Mouse (Mus musculus): ENCODE measurements around the gene Themis2. TPM values are rescaled to one million over a fixed set of nuclear protein-coding genes. Genes with fewer than 3 reads are reported as not detected.

The Themis2 gene
- polyA plus RNA-seq, 1 experiment: 0.05 TPM

DNA sequence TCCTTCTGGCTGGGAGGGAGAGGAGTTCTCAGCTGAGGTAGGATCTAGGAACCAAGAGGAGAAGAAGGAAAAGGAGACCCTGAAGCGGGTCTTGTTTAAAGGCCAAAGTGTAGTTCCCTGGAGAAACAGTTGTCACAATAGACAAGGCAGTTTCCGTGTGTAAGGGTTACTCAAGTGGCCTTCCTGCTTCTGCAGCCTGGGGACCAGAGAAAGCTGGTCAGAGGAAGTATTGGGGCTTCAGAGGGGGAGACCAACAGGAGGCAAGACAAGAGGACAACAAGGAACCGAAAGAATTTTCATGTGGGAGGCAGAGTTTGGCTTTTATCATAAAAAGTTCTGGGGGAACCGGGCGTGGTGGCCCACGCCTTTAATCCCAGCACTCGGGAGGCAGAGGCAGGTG is 20.2 kb upstream of the Themis2 start:
- no peak for TF ChIP-seq GATA1 (IDR thresholded peaks at IDR 0.05; ENCODE audit: low read length)
- TF ChIP-seq TAL1 (IDR thresholded peaks at IDR 0.05; ENCODE audit: low read length): no peak
- no peaks in the 10 kb centered on the region for H3K36me3 ChIP-seq (ENCODE audit: control insufficient read depth)
- no peaks in the 10 kb centered on the region for H3K27me3 ChIP-seq (ENCODE audit: control insufficient read depth)
- no peak overlapping the region for H3K4me3 ChIP-seq (replicated peaks)
- H3K4me1 ChIP-seq (ENCODE audit: control insufficient read depth): no peaks in the 10 kb centered on the region; the same call in 1 of the 2 replicates
- H3K9me3 ChIP-seq (ENCODE audit: control insufficient read depth, low read length): no peaks in the 10 kb centered on the region; the same call in 1 of the 2 replicates

DNA sequence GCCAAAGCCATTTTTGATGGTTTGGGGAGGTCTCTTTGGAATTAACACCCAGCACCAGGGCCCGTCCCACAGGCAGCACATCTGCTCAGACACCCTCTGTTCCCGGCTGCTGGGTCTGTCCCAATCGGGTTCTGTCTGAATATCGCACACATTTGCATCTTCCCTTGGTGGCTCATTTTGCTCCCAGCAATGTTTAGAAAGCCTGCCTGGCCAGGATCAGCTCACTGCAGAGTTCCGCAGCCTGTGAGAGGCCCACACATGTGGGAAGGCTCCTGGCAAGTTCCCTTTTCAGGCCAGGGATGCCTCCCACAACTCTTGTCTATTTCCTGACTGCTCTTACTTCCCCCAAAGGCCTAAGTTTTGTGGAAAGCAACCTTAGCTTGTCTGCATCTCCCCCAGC is 13.4 kb upstream of the Themis2 start:
- Histone ChIP-seq H3K4me1 (ENCODE audit: control insufficient read depth) (no peaks in the 10 kb centered on the region; the same call in 1 of the 2 replicates), H3K4me3 (replicated peaks) (no peak overlapping the region), H3K36me3 (ENCODE audit: control insufficient read depth) (no peaks in the 10 kb centered on the region), H3K27me3 (ENCODE audit: control insufficient read depth) (no peaks in the 10 kb centered on the region), H3K9me3 (ENCODE audit: control insufficient read depth, low read length) (no peaks in the 10 kb centered on the region)
- TF ChIP-seq TAL1 (IDR thresholded peaks at IDR 0.05; ENCODE audit: low read length): no peak
- no peak for TF ChIP-seq GATA1 (IDR thresholded peaks at IDR 0.05; ENCODE audit: low read length)

DNA sequence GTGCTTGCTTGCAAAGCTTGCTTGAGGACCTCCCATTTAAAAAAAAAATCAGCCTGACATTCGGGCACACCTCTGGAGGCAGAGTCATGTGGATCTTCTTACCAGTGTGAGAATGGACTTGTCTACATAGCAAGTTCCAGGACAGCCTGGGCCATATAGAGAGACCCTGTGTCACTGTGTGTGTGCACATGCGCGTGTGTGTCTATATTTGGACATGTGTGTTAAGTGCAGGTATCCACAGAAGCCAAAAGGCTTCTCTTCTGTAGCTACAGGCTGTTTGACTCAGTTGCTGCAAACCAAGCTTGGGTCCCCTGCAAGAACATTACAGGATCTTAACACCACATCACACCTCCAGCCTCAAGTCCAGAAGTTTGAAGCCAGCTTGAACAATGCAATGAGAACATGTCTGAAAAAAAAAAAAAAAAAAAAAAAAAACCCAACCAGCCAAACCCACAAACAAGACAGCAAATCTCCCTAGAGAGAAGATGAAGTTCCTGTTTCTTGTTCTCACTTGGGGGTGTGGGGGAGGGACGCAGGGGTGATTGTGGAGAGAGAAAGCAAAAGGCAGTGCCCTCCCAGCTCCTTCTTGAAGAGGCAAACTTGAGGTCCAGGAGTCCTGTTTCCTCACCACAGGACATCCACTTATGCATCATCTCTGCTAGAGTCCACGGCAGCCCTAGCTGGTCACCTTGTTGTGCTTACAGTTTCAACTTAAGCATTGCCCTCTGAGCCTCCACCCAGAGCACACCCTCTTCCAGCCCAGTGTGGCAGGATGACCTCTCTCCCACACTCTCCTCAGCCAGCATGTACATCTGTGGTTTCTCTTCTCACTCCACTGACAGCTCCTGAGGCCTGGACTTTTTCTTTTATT is 11.8 kb upstream of the Themis2 start:
- Histone ChIP-seq H3K4me3 (replicated peaks) (no peak overlapping the region), H3K36me3 (ENCODE audit: control insufficient read depth) (no peaks in the 10 kb centered on the region)
- TF ChIP-seq GATA1 (IDR thresholded peaks at IDR 0.05; ENCODE audit: low read length) (no peak), TAL1 (IDR thresholded peaks at IDR 0.05; ENCODE audit: low read length) (no peak)

DNA sequence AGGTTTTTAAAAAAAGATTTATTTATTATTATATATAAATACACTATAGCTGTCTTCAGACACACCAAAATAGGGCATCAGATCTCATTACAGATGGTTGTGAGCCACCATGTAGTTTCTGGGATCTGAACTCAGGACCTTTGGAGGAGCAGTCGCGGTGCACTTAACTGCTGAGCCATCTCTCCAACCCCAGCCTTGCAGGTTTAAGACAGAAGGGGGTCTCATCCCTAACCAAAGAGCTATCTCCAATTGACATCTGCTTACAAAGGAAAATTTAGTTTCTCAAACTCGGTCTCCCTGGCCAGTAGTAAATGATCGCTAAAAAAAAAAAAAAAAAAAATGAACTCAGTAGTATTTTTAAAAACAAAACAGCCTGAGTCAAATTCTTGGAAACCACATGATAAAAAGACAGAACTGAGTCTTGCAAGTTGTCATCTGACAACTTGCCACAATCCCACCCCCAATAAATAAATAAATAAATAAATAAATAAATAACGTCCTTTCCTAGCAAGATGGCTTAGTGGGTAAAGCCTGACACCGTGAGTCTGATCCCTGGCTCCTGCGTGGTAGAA is 10.5 kb upstream of the Themis2 start:
- no peak overlapping the region for H3K4me3 ChIP-seq (replicated peaks)
- no peak for TF ChIP-seq TAL1 (IDR thresholded peaks at IDR 0.05; ENCODE audit: low read length)
- TF ChIP-seq GATA1 (IDR thresholded peaks at IDR 0.05; ENCODE audit: low read length): no peak
- H3K4me1 ChIP-seq (ENCODE audit: control insufficient read depth): peaks cover 14% of the 10 kb centered on the region
- H3K36me3 ChIP-seq (ENCODE audit: control insufficient read depth): no peaks in the 10 kb centered on the region
- H3K9me3 ChIP-seq (ENCODE audit: control insufficient read depth, low read length): no peaks in the 10 kb centered on the region
- no peaks in the 10 kb centered on the region for H3K27me3 ChIP-seq (ENCODE audit: control insufficient read depth)

More for the DNA sequence above, 11.8 kb upstream of the Themis2 start:
- peaks cover 3% of the 10 kb centered on the region for H3K4me1 ChIP-seq (ENCODE audit: control insufficient read depth)
- H3K27me3 ChIP-seq (ENCODE audit: control insufficient read depth): no peaks in the 10 kb centered on the region
- no peaks in the 10 kb centered on the region for H3K9me3 ChIP-seq (ENCODE audit: control insufficient read depth, low read length)

DNA sequence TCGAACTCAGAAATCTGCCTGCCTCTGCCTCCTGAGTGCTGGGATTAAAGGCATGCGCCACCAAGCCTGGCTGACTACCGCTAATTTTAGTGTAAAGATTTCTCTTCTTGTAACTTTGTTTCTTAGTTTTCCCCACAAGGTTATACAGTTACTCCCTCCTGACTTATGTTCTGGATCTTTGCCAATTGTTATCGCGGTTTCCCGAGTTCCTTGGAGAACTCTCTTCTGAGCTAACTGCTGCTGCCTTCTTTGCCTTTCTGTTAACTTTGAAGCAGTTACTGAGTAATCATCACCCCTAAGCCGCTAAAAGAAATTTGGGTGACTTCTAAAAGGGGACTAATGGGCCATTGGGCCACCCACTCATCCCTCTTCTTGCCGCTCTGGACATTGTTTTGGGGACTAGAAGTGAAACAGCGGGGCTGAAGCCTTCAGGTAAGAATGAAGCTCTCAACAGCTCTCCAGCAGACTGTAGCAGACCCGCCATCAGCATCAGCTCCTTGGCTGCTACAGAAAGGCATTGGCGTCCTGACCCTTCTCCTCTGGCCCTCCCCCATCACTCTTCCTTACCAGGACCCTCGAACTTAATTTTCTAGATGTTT is 9.5 kb upstream of the Themis2 start:
- H3K4me3 ChIP-seq (replicated peaks): no peak overlapping the region
- no peaks in the 10 kb centered on the region for H3K9me3 ChIP-seq (ENCODE audit: control insufficient read depth, low read length)
- no peak for TF ChIP-seq TAL1 (IDR thresholded peaks at IDR 0.05; ENCODE audit: low read length)
- TF ChIP-seq GATA1 (IDR thresholded peaks at IDR 0.05; ENCODE audit: low read length): no peak
- peaks cover 22% of the 10 kb centered on the region for H3K4me1 ChIP-seq (ENCODE audit: control insufficient read depth)
- no peaks in the 10 kb centered on the region for H3K27me3 ChIP-seq (ENCODE audit: control insufficient read depth)
- H3K36me3 ChIP-seq (ENCODE audit: control insufficient read depth): no peaks in the 10 kb centered on the region

DNA sequence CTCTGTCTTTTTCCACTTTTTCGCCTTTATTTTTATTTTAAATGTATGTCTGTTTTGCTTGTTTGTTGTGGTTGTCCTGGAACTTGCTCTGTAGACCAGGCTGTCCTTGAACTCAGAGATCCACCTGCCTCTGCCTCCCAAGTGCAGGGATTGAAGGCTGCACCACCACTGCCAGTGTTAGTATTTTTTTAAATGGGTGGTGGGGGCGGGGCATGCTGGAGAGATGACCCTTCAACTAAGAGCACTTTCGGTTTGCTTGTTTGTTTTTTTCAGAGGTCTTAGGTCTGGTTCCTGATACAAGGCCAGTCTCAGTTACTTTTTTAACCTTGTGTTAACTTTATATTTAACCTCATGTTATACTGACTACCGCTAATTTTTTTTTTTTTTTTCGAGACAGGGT is 9.0 kb upstream of the Themis2 start:
- Histone ChIP-seq H3K27me3 (ENCODE audit: control insufficient read depth) (no peaks in the 10 kb centered on the region), H3K36me3 (ENCODE audit: control insufficient read depth) (no peaks in the 10 kb centered on the region), H3K9me3 (ENCODE audit: control insufficient read depth, low read length) (no peaks in the 10 kb centered on the region), H3K4me3 (replicated peaks) (no peak overlapping the region), H3K4me1 (ENCODE audit: control insufficient read depth) (peaks cover 24% of the 10 kb centered on the region)
- TF ChIP-seq GATA1 (IDR thresholded peaks at IDR 0.05; ENCODE audit: low read length): no peak
- no peak for TF ChIP-seq TAL1 (IDR thresholded peaks at IDR 0.05; ENCODE audit: low read length)

DNA sequence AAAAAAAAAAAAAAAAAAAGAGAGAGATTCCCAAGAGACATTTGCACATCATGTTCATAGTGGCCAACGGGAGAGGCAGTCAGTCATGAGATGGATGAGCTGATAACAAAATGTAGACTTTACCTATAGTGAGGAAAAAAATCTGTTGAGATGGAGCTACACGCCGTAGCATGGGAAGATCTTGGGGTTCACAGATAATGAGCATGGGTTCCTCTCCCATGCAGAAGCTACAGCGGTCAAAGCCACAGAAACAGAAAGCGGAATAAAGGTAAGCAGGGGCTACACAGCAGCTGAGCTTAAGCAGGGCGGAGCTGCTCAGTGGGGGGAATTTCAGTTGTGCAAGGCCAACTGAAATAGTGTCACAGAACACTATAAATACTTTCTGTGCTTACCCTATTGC is 8.1 kb upstream of the Themis2 start:
- Histone ChIP-seq H3K27me3 (ENCODE audit: control insufficient read depth) (no peaks in the 10 kb centered on the region), H3K4me3 (replicated peaks) (no peak overlapping the region), H3K36me3 (ENCODE audit: control insufficient read depth) (no peaks in the 10 kb centered on the region), H3K4me1 (ENCODE audit: control insufficient read depth) (peaks cover 24% of the 10 kb centered on the region), H3K9me3 (ENCODE audit: control insufficient read depth, low read length) (no peaks in the 10 kb centered on the region)
- TF ChIP-seq GATA1 (IDR thresholded peaks at IDR 0.05; ENCODE audit: low read length) (no peak), TAL1 (IDR thresholded peaks at IDR 0.05; ENCODE audit: low read length) (no peak)

DNA sequence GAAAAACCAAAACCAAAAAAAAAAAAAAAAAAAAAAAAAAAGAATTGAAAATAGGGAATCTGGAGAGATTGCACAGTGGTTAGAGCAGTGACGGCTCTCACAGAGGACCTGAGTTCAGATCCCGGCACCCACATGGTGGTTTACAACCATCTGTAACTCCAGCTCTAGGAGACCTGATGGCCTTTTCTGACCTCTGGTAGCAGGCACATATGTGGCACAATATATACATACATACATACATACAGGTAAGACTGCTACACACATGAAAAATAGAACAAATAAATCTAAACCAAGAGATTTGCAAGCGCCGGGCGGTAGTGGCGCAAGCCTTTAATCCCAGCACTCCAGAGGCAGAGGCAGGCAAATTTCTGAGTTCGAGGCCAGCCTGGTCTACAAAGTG is 7.7 kb upstream of the Themis2 start:
- no peak for TF ChIP-seq GATA1 (IDR thresholded peaks at IDR 0.05; ENCODE audit: low read length)
- TF ChIP-seq TAL1 (IDR thresholded peaks at IDR 0.05; ENCODE audit: low read length): no peak
- Histone ChIP-seq H3K9me3 (ENCODE audit: control insufficient read depth, low read length) (no peaks in the 10 kb centered on the region), H3K4me1 (ENCODE audit: control insufficient read depth) (peaks cover 24% of the 10 kb centered on the region), H3K36me3 (ENCODE audit: control insufficient read depth) (no peaks in the 10 kb centered on the region), H3K27me3 (ENCODE audit: control insufficient read depth) (no peaks in the 10 kb centered on the region), H3K4me3 (replicated peaks) (no peak overlapping the region)

DNA sequence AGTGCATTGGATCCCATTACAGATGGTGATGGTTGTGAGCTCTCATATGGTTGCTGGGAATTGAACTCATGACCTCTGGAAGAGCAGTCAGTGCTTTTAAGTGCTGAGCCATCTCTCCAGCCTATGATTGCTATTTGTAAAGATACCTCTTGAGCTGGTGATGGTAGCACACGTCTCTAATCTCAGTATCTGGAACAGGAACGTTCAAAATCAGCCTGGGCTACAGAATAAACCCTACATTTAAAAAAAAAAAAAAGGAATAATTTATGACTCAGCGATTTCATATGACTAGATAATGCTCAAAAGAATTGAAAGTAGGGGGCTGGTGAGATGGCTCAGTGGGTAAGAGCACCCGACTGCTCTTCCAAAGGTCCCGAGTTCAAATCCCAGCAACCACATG is 7.0 kb upstream of the Themis2 start:
- no peak overlapping the region for H3K4me3 ChIP-seq (replicated peaks)
- no peaks in the 10 kb centered on the region for H3K9me3 ChIP-seq (ENCODE audit: control insufficient read depth, low read length)
- no peaks in the 10 kb centered on the region for H3K27me3 ChIP-seq (ENCODE audit: control insufficient read depth)
- peaks cover 24% of the 10 kb centered on the region for H3K4me1 ChIP-seq (ENCODE audit: control insufficient read depth)
- TF ChIP-seq GATA1 (IDR thresholded peaks at IDR 0.05; ENCODE audit: low read length): no peak
- H3K36me3 ChIP-seq (ENCODE audit: control insufficient read depth): no peaks in the 10 kb centered on the region

All from erythroblast, embryonic 14.5 days (primary cell).